Mouse (Mus musculus): Measurements from ENCODE around the gene Camkmt.

- TF ChIP-seq POLR2A (IDR thresholded peaks at IDR 0.05; ENCODE audit: borderline replicate concordance, extremely low read depth, insufficient read depth, insufficient read length, poor library complexity, severe bottlenecking) (no peak), CTCF (IDR thresholded peaks at IDR 0.05; ENCODE audit: borderline replicate concordance, extremely low read depth, insufficient read depth, insufficient read length) (no peak)
Measured at GRCm38 (mm10) chr17:85473881-85474280, 383.5 kb downstream of the Camkmt start.

Data from brain, embryonic 14.5 days (tissue).